Mouse (Mus musculus) MEL (cell line): ENCODE measurements around the gene Gm266. TPM values are rescaled to one million over a fixed set of nuclear protein-coding genes. Genes with fewer than 3 reads are reported as not detected.

Experiments
- DNase-seq: peaks from one replicate; pipeline ENCODE4 v3.0.0; 2011; ENCODE audit warnings: low read depth, low spot score
- H3K27ac ChIP-seq: 2 replicates; pipeline ENCODE4 v1.5.1; 2012; ENCODE audit warnings: low read depth, mild to moderate bottlenecking, control low read depth, low read length, moderate library complexity; ENCODE audit not compliant: control insufficient read depth
- H3K27me3 ChIP-seq, 2 experiments: fragments of 150-350 bp in 1 of 2; sonication (generic) in 1 of 2; 2 replicates each; pipeline ENCODE4 v1.6.1; 2012; ENCODE audit warnings: low read length in 2 of 2, mild to moderate bottlenecking in 2 of 2, improper control_type of control experiment in 1 of 2, moderate library complexity in 1 of 2; ENCODE audit not compliant: insufficient read depth in 2 of 2, control insufficient read depth in 1 of 2
- H3K36me3 ChIP-seq, 2 experiments: 2 replicates each; pipeline ENCODE4 v1.6.1; 2012 to 2014; ENCODE audit warnings: low read length in 2 of 2, improper control_type of control experiment in 1 of 2, inconsistent platforms in 1 of 2, mild to moderate bottlenecking in 1 of 2; ENCODE audit not compliant: insufficient read depth in 2 of 2, control insufficient read depth in 1 of 2
- H3K4me1 ChIP-seq, 2 experiments: fragments of 150-350 bp in 1 of 2; sonication (generic) in 1 of 2; 2 replicates each; pipeline ENCODE4 v1.6.1; 2012; ENCODE audit warnings: low read length in 2 of 2, improper control_type of control experiment in 1 of 2, mild to moderate bottlenecking in 1 of 2; ENCODE audit not compliant: insufficient read depth in 2 of 2, control insufficient read depth in 1 of 2
- H3K4me3 ChIP-seq, 2 experiments: fragments of 150-350 bp in 1 of 2; sonication (generic) in 1 of 2; 2 replicates each; pipeline ENCODE4 v1.5.1; 2012; ENCODE audit warnings: low read depth in 2 of 2, low read length in 2 of 2, mild to moderate bottlenecking in 2 of 2, moderate library complexity in 2 of 2, control low read depth in 1 of 2, improper control_type of control experiment in 1 of 2; ENCODE audit not compliant: control insufficient read depth in 1 of 2, insufficient read depth in 1 of 2
- H3K79me2 ChIP-seq: 2 replicates; pipeline ENCODE4 v1.6.1; 2012; ENCODE audit warnings: mild to moderate bottlenecking, low read length, moderate library complexity; ENCODE audit not compliant: control insufficient read depth, poor library complexity, insufficient read depth
- H3K9ac ChIP-seq: 2 replicates; pipeline ENCODE4 v1.6.1; 2012; ENCODE audit warnings: low read depth, mild to moderate bottlenecking, control low read depth, low read length, moderate library complexity; ENCODE audit not compliant: control insufficient read depth, poor library complexity, severe bottlenecking
- H3K9me3 ChIP-seq: fragments of 150-350 bp; sonication (generic); replicated peaks from 2 replicates; pipeline ENCODE4 v1.6.1; 2012; ENCODE audit warnings: mild to moderate bottlenecking, low read length, improper control_type of control experiment, moderate library complexity; ENCODE audit not compliant: insufficient read depth
- BHLHE40 ChIP-seq: IDR thresholded peaks from 2 replicates; pipeline ENCODE4 v1.6.1; 2012; ENCODE audit warnings: low read depth, mild to moderate bottlenecking, inconsistent platforms, low read length, improper control_type of control experiment, borderline replicate concordance
- CHD2 ChIP-seq: IDR thresholded peaks from 2 replicates; pipeline ENCODE4 v1.6.1; 2011; ENCODE audit warnings: low read length, improper control_type of control experiment
- CTCF ChIP-seq, 3 experiments: IDR thresholded peaks in 2 of 3; conservative IDR thresholded peaks in 1 of 3; 2 replicates each; pipeline ENCODE4 v1.5.1; 2011 to 2012; ENCODE audit warnings: low read length in 3 of 3, low read depth in 2 of 3, mild to moderate bottlenecking in 2 of 3, improper control_type of control experiment in 1 of 3, inconsistent platforms in 1 of 3, mixed read lengths in 1 of 3, moderate library complexity in 1 of 3; ENCODE audit not compliant: control insufficient read depth in 1 of 3, insufficient read depth in 1 of 3, poor library complexity in 1 of 3, severe bottlenecking in 1 of 3
- EP300 ChIP-seq, 2 experiments: IDR thresholded peaks; 2 replicates each; pipeline ENCODE4 v1.6.1; 2011; ENCODE audit warnings: improper control_type of control experiment in 2 of 2, low read length in 2 of 2, low read depth in 1 of 2, mild to moderate bottlenecking in 1 of 2
- ETS1 ChIP-seq: IDR thresholded peaks from 2 replicates; pipeline ENCODE4 v1.6.1; 2012; ENCODE audit warnings: low read depth, mild to moderate bottlenecking, inconsistent platforms, low read length, improper control_type of control experiment, moderate library complexity
- GABPA ChIP-seq: IDR thresholded peaks from 2 replicates; pipeline ENCODE4 v1.6.1; 2012; ENCODE audit warnings: low read depth, mild to moderate bottlenecking, inconsistent platforms, low read length, improper control_type of control experiment, moderate library complexity
- GATA1 ChIP-seq: IDR thresholded peaks from 2 replicates; pipeline ENCODE4 v1.6.1; 2011; ENCODE audit warnings: low read depth, low read length, improper control_type of control experiment
- MAFK ChIP-seq: IDR thresholded peaks from 2 replicates; pipeline ENCODE4 v1.6.1; 2011; ENCODE audit warnings: low read depth, mild to moderate bottlenecking, low read length, improper control_type of control experiment, borderline replicate concordance
- MAX ChIP-seq: IDR thresholded peaks from 2 replicates; pipeline ENCODE4 v1.6.1; 2011; ENCODE audit warnings: low read length, improper control_type of control experiment
- MAZ ChIP-seq: IDR thresholded peaks from 2 replicates; pipeline ENCODE4 v1.6.1; 2012; ENCODE audit warnings: low read depth, mild to moderate bottlenecking, inconsistent platforms, low read length, improper control_type of control experiment
- MEF2A ChIP-seq: IDR thresholded peaks from 2 replicates; pipeline ENCODE4 v1.6.1; 2014; ENCODE audit warnings: low read depth, mild to moderate bottlenecking, inconsistent platforms, low read length, improper control_type of control experiment; ENCODE audit not compliant: poor library complexity, insufficient replicate concordance, severe bottlenecking; ENCODE audit errors: extremely low read depth
- MXI1 ChIP-seq: IDR thresholded peaks from 2 replicates; pipeline ENCODE4 v1.6.1; 2011; ENCODE audit warnings: mild to moderate bottlenecking, low read depth, low read length, improper control_type of control experiment
- MYB ChIP-seq: IDR thresholded peaks from 2 replicates; pipeline ENCODE4 v1.6.1; 2011; ENCODE audit warnings: mild to moderate bottlenecking, low read depth, low read length, improper control_type of control experiment
- MYC ChIP-seq: IDR thresholded peaks from 2 replicates; pipeline ENCODE4 v1.6.1; 2011; ENCODE audit warnings: low read depth, mild to moderate bottlenecking, low read length, improper control_type of control experiment, moderate library complexity
- NELFE ChIP-seq: IDR thresholded peaks from 2 replicates; pipeline ENCODE4 v1.6.1; 2011; ENCODE audit warnings: low read depth, low read length, improper control_type of control experiment
- NRF1 ChIP-seq: IDR thresholded peaks from 2 replicates; pipeline ENCODE4 v1.6.1; 2014; ENCODE audit warnings: low read depth, mild to moderate bottlenecking, inconsistent platforms, low read length, improper control_type of control experiment, moderate library complexity; ENCODE audit not compliant: poor library complexity, insufficient read depth, severe bottlenecking
- POLR2A ChIP-seq, 2 experiments: IDR thresholded peaks; 2 replicates each; pipeline ENCODE4 v1.6.1; 2011 to 2012; ENCODE audit warnings: low read length in 2 of 2, mild to moderate bottlenecking in 2 of 2, control low read depth in 1 of 2, improper control_type of control experiment in 1 of 2, low read depth in 1 of 2, moderate library complexity in 1 of 2; ENCODE audit not compliant: control insufficient read depth in 1 of 2, insufficient read depth in 1 of 2, poor library complexity in 1 of 2
- RAD21 ChIP-seq: IDR thresholded peaks from 2 replicates; pipeline ENCODE4 v1.6.1; 2011; ENCODE audit warnings: mild to moderate bottlenecking, low read depth, low read length, improper control_type of control experiment
- RCOR1 ChIP-seq: IDR thresholded peaks from 2 replicates; pipeline ENCODE4 v1.6.1; 2012; ENCODE audit warnings: low read depth, mild to moderate bottlenecking, inconsistent platforms, low read length, improper control_type of control experiment
- SIN3A ChIP-seq: IDR thresholded peaks from 2 replicates; pipeline ENCODE4 v1.6.1; 2012; ENCODE audit warnings: low read length, improper control_type of control experiment, inconsistent platforms
- TAL1 ChIP-seq: IDR thresholded peaks from 2 replicates; pipeline ENCODE4 v1.6.1; 2012; ENCODE audit warnings: mild to moderate bottlenecking, inconsistent platforms, low read length, moderate library complexity, mixed read lengths
- TBP ChIP-seq: IDR thresholded peaks from 2 replicates; pipeline ENCODE4 v1.8.0; 2011; ENCODE audit warnings: low read depth, low read length, improper control_type of control experiment
- TCF12 ChIP-seq: IDR thresholded peaks from 2 replicates; pipeline ENCODE4 v1.6.1; 2014; ENCODE audit warnings: low read depth, mild to moderate bottlenecking, inconsistent platforms, low read length, improper control_type of control experiment, moderate library complexity
- ZC3H11A ChIP-seq: IDR thresholded peaks from 2 replicates; pipeline ENCODE4 v1.6.1; 2012; ENCODE audit warnings: low read depth, mild to moderate bottlenecking, inconsistent platforms, low read length, improper control_type of control experiment
- ZNF384 ChIP-seq: IDR thresholded peaks from 2 replicates; pipeline ENCODE4 v1.6.1; 2012; ENCODE audit warnings: low read depth, mild to moderate bottlenecking, inconsistent platforms, low read length, improper control_type of control experiment
- polyA plus RNA-seq, 2 experiments: library from polyadenylated mRNA; stranded (reverse) in 1 of 2; unstranded in 1 of 2; fragments of >175 nt in 1 of 2; fragments of >200 nt in 1 of 2; gene quantifications; 2 replicates each; pipeline versions ENCODE4 v1.2.1 to v1.2.4; 2012; ENCODE audit warnings: low replicate concordance in 2 of 2, low read depth in 1 of 2; ENCODE audit not compliant: insufficient read length in 2 of 2, insufficient read depth in 1 of 2, missing spikeins in 1 of 2
- total RNA-seq: library from RNA; depleted of rRNA; stranded (reverse); fragments of 300-350 nt; gene quantifications from 2 replicates; pipeline ENCODE4 v1.2.3, GENCODE M21; 2012

Gm266 gene
- total and polyA plus RNA-seq, 3 experiments, result not detected

DNA sequence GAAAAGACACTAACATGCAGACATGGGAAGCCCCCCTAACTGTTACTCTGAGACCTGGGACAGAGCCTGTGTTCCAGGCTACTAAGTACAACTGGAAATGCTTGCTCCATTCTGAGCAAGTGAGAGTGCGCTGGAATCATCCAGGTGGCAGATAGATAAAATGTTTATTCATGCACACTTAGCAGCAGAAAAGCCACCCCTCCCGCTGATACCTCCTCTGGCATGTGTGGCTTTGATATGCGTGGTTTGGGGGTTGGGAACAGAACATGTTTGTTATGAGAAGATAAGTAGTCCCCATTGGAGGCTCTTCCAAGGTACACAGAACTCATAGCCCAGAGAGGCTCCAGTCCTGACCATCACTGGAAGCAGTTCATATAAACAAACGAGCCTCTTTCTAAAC is 32.3 kb upstream of the Gm266 start:
- H3K36me3 ChIP-seq, result peaks cover 0 to 29% of the 10 kb centered on the region in 2 experiments; a peak in 2 of 4 replicates
- H3K9me3 ChIP-seq, result no peaks in the 10 kb centered on the region
- peak; percentile 29; the same call in 1 of the 2 replicates for TF ChIP-seq NRF1
- peak; percentile 93 for TF ChIP-seq GATA1
- peak; percentile 82; the same call in 1 of the 2 replicates for TF ChIP-seq MAZ
- no peak for TF ChIP-seq POLR2A (IDR thresholded peaks at IDR 0.05; ENCODE audit: control insufficient read depth in 1 of 2, insufficient read depth in 1 of 2, low read depth in 1 of 2, low read length in 2 of 2, poor library complexity in 1 of 2)
- TF ChIP-seq MYC, result peak; percentile 78; the same call in 1 of the 2 replicates
- no peak for TF ChIP-seq MYB
- peak; percentile 88 for TF ChIP-seq ETS1
- no peak for TF ChIP-seq RAD21
- no peak for TF ChIP-seq ZNF384
- TF ChIP-seq MEF2A, result no peak
- TF ChIP-seq TAL1, result peak; percentile 90
- peak; percentile 71 for TF ChIP-seq MXI1
- 0 out of 2 replicates have a peak, but pooled peaks have one; percentile 17 for TF ChIP-seq TBP
- peak; percentile 95 for TF ChIP-seq TCF12
- TF ChIP-seq MAX, result peak; percentile 62; the same call in 1 of the 2 replicates
- peak; percentile 77 for TF ChIP-seq SIN3A
- TF ChIP-seq BHLHE40, result peak; percentile 76
- no peak for TF ChIP-seq CTCF (IDR thresholded peaks at IDR 0.05 in 2 of 3, conservative IDR thresholded peaks at IDR 0.05 in 1 of 3; ENCODE audit: control insufficient read depth in 1 of 3, insufficient read depth in 1 of 3, low read depth in 2 of 3, low read length in 3 of 3, poor library complexity in 1 of 3, severe bottlenecking in 1 of 3)
- peak; percentile 49 for TF ChIP-seq CHD2
- peak; percentile 38; the same call in 1 of the 2 replicates for TF ChIP-seq MAFK
- TF ChIP-seq ZC3H11A, result no peak
- TF ChIP-seq EP300 (IDR thresholded peaks at IDR 0.05; ENCODE audit: low read depth in 1 of 2, low read length in 2 of 2), result peak; percentile 91 to 96
- no peak for TF ChIP-seq GABPA
- TF ChIP-seq NELFE, result no peak
- peak; percentile 85; the same call in 1 of the 2 replicates for TF ChIP-seq RCOR1
- TF ChIP-seq, all 39 proteins: peak for 16
- peak; percentile 87 for DNase-seq
- Histone ChIP-seq H3K79me2 (no peaks in the 10 kb centered on the region), H3K27me3 (no peaks in the 10 kb centered on the region), H3K4me3 (no peak overlapping the region), H3K9ac (no peak overlapping the region), H3K27ac (peak overlapping the region; percentile 67), H3K4me1 (peaks cover 7 to 47% of the 10 kb centered on the region in 2 experiments)
